Mouse (Mus musculus) thymus, adult 18-20 months (tissue): Measurements from ENCODE around the gene Cadps.

Source experiments
- DNase-seq, 2 experiments: peaks; one replicate each; pipeline ENCODE4 v3.0.0; 2022; ENCODE audit warnings: mixed read lengths in 2 of 2

Cadps gene

GRCm38 (mm10) chr14:12387176-12387575 lies 435.7 kb downstream of the Cadps start:
- DNase-seq = no peak

GRCm38 (mm10) chr14:12377883-12378282 lies 445.0 kb downstream of the Cadps start:
- DNase-seq = no peak

GRCm38 (mm10) chr14:12377289-12377688 lies 445.6 kb downstream of the Cadps start:
- DNase-seq = no peak

- no peak for DNase-seq
These were observed 447.4 kb downstream of the Cadps start for GRCm38 (mm10) chr14:12375451-12375850.

GRCm38 (mm10) chr14:12350271-12350916 lies 472.5 kb downstream of the Cadps start:
- DNase-seq = no peak

- DNase-seq = no peak
These were observed 473.4 kb downstream of the Cadps start for GRCm38 (mm10) chr14:12349334-12350090.

- no peak for DNase-seq
These were observed 474.8 kb downstream of the Cadps start, which contains the start of gene Fezf2 for GRCm38 (mm10) chr14:12348089-12348488. TSS of gene Fezf2 (minus strand) at chr14:12348189.

GRCm38 (mm10) chr14:12346865-12347600 lies 475.8 kb downstream of the Cadps start:
- DNase-seq = no peak

GRCm38 (mm10) chr14:12346011-12346864 lies 476.6 kb downstream of the Cadps start:
- no peak for DNase-seq

GRCm38 (mm10) chr14:12345241-12345921 lies 477.5 kb downstream of the Cadps start:
- DNase-seq = no peak

GRCm38 (mm10) chr14:12344746-12345240 lies 478.1 kb downstream of the Cadps start:
- DNase-seq = no peak

- no peak for DNase-seq
These were observed 478.7 kb downstream of the Cadps start for GRCm38 (mm10) chr14:12344061-12344745.

- no peak for DNase-seq
These were observed 479.4 kb downstream of the Cadps start for GRCm38 (mm10) chr14:12343451-12343941.

- DNase-seq = no peak
These were observed 480.3 kb downstream of the Cadps start for GRCm38 (mm10) chr14:12342458-12343131.

- DNase-seq = no peak
These were observed 481.0 kb downstream of the Cadps start for GRCm38 (mm10) chr14:12341789-12342457.

- no peak for DNase-seq
These were observed 481.6 kb downstream of the Cadps start for GRCm38 (mm10) chr14:12341075-12341788.

GRCm38 (mm10) chr14:12340238-12341074 lies 482.4 kb downstream of the Cadps start:
- no peak for DNase-seq
